Mouse (Mus musculus): Measurements from ENCODE around the gene Nsmce3. TPM values are rescaled to one million over a fixed set of nuclear protein-coding genes. Genes with fewer than 3 reads are reported as not detected.

Nsmce3 gene
- polyA plus RNA-seq (2012) = 10.7 and 11.4 TPM in 2 replicates

GRCm38 (mm10) chr7:64872743-64873241 lies at the start of gene Nsmce3:
TSS of gene Nsmce3 (minus strand) at chr7:64872997.

All from megakaryocyte-erythroid progenitor cell, adult 5 weeks (primary cell).